Mouse (Mus musculus) naive thymus-derived CD4-positive, alpha-beta T cell, adult 2 months (primary cell): ENCODE results near the gene Pick1.
A peak's percentile ranks its signal among the peaks of the same experiment; 100 is the strongest.

Source experiments
- DNase-seq: peaks from one replicate; pipeline ENCODE4 v3.0.0-alpha.2; 2011; ENCODE audit warnings: low read depth

The Pick1 gene

DNA sequence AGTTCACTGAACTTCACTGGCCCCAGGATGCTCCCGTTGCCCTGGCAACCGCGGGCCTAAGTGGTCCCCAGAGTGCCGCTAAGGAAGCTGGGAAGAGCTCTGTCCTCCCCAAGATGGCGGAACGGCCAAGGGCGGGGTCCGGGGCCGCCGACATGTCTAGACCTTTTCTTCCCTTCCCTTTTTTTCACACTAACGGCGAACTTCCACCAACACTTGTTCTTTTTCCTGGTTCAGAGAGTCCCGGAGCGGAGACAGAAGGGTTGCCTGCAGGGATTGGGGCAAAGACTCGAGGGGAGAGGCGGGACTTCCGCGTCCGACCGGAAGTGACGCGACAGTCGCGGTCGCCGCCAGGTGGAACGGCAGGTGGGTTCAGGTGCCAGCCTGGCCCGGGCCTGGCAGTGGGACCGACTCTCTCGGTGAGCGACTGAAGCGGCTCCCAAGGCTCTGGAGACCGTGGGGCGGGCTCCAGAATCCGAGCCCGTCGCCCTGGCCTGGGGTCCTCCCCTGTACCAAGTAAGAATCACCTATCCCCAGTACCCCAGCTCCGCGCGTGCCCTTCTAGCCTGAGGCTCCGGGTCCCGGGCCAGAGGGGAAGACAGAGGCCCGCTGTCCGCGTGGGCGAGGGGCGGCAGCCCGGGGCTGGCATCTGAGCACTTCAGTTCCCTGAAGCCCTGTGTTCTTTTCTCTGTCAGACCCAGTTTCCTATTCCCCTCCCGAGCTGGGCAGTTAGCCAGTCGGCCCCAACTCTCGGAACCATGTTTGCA is at the start of gene Pick1, which contains the start of gene Gm49486:
Pick1 (plus strand) TSS at position 116 of the 764 bp plus-strand sequence.
Gm49486 (plus strand) TSS at position 334 of the 764 bp plus-strand sequence.
- DNase-seq, result peak; percentile 90

DNA sequence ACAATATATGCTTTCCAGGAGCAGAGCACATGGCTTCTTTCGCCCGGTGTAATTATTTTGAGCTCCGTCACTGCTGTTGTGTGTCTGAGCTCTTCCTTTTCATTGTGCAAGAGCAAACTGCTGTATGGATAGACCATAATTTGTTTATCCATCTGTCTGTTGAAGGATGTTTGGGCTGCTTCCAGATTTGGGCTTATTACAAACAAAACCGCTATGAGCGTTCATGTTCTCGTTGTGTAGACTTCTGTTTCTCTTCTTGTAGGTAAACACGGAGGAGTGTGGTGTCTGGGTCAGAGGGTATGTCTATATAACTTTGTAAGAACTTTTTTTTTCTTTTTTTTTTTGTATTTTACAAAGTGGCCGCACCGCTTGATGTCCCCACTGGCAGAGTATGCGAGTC is 43.8 kb upstream of the Pick1 start:
- DNase-seq, result no peak

DNA sequence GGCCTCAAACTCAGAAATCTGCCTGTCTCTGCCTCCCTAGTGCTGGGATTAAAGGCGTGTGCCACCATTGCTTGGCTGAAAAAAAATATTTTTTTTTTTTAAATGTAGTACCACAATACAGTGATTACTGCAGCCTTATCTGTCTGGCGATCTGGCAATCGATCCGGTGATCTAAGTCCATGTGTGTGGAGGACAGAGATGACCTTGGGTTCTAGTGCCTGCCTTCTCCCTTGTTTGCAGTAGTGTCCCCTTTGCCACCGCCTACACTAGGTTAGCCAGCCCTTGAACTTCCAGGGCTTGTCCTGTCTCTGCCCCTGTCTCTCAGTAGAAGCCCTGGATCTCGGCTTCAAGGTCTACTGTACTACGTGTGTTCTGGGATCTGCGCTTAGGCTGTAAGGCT is 41.2 kb upstream of the Pick1 start:
- DNase-seq, result no peak

DNA sequence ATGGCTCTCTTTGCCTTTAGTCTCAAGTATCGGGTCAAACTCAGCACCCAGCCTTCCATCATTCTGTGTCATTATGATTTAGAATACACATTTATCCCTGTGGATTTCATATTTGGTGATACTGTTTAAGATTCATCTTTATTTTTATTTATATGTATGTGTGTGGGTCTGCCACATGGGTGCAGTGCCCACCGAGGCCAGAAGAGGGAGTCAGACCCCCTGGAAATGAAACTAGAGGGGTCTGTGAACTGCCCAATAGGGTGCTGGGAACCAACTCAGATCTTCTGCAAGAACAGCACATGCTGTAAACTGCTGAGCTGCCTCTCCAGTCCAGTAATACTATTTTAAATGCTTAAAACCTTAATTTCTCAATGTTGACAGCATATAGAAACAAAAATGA is 37.5 kb upstream of the Pick1 start:
- no peak for DNase-seq

DNA sequence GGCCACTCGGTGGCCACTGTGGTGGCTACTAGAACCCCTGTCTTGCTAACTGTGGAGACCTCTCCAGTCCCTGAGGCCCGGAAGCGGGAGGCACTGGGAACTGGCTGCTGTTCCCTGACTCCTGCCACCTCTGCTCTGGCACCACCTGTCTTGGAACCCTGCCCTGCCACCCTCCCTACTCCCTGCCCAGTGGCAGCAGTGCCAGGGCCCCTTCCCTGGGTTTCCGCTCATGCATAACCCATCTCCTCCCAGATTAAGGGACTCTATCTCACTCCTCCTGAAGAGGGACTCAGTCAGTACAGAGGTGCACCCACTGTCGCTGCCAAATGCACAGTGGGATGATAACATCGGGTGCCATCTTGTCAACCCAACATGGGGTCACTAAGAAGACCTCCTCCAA is 36.5 kb upstream of the Pick1 start:
- no peak for DNase-seq

DNA sequence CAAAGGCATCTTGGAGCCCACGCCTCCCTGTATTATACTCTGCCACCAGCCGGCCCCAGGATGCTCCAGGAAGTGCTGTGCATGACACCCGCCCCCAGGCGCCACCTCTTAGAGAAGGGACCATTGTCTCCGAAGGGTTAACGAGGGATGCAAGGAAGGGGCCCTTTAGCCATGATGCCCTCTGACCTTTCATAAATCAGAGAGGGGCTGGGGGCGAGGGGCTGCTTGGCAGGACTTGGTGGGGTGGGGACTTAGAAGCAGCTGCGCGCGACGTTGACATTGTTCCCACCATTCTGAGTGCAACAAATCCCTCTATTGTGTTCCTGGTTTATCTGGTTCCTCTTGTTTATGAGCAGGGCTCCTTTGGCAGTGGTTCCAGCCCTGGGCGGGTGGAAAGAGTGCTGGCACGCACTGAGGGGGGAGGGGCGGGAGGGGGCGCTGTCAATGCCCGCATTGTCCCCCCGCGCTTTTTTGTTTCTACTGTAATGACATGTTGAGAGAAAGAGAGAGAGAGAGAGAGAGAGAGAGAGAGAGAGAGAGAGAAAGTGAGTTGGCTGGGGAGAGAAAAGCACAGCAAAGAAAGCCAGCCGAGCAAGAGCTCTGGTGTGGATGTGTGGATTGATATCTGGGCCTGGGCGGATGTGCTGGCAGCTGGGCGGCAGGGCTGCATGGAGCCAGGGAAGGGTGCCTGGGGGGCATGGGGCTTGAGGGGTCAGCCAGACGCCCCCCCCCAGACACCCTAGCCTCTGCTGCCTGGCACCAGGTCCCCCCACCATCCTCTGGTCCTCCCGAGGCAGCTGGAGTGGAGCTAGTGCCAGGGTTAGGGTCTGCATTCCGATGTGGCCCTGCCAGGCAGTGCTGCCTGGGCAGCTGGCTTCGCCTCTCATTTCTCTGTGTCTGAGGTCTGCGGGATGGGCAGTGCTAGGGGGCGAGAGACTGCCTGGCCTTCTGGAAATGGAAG is 35.8 kb upstream of the Pick1 start:
- DNase-seq, result no peak

DNA sequence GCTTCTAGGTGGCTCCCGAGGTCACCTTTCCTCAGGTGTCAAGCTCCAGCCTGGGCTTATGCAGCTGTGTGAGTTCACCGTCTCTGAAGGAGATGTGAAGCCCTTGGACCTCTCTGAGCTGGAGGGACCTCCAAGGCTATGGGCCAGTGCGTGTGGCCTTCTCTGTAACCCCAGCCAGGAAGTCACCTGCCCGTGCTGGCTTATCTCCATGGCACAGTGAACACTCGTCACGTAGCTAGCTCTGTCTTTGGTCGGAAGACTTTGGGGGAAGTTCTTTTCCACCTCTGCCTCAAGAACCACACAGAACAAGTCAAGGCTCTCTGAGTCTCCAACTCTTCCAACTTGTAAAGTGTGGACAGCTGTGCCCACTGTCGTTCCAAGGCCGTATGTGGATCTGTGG is 34.9 kb upstream of the Pick1 start:
- no peak for DNase-seq

DNA sequence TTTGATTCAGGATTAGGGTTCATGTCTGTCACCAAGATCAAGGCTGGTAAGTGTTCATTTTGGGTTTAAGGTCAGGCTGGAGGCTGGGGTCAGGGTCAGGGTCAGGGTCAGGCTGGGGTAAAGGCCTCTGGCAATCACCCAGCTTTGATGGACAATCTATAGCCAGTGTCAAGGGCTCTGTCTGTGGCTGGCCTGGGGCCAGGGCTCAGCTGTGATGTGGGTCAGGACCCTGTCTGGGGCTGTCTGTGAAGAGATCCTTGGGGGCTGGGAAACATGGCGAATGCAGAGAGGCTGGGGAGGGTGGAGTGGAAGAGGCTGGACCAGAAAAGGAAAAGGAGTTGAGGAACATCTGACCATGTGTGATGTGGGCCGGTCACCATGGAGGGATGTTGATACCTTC is 34.0 kb upstream of the Pick1 start:
- DNase-seq, result no peak

DNA sequence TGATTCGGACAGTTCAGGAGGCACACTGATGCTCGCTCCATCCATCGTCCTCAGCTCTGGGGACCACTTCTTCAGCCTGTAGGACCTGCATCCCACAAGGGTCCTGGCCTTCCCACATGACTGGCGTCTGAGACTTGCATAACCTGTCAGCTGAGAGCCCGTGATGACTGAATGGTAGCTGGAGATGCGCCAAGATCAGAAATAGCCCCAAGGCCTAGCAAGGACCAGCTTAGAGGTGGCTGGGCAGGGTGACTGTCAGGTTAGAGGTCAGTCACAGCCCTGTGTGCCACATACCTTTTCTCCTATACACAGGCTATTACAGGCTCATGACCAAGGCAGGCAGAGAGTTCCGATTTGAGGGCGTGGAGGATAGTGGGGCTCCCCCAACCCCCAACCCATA is 33.5 kb upstream of the Pick1 start:
- DNase-seq, result no peak

DNA sequence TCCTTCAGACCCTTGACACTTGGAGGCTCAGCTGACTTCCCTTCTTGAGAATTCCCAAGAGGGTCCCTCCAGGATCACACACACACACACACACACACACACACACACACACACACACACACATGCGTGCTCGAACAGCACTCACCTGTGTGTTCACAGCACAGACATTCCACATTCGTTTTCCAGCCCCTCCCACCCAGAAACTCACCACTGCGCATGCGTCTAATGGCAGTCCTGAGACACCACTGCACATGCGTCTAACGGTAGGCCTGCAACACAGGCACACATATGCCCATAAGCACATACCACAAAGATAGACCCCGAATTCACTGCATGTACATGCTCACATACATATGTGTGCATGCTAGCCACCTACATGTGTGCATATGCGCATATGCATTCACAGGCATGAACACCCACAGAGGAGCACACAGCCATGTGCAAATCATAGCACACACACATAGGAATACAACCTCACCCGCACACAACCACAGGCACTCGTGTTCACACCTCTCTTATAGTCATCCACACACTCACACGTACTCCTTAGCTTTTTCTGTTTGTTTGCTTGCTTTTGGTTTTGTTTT is 29.5 kb upstream of the Pick1 start:
- no peak for DNase-seq

DNA sequence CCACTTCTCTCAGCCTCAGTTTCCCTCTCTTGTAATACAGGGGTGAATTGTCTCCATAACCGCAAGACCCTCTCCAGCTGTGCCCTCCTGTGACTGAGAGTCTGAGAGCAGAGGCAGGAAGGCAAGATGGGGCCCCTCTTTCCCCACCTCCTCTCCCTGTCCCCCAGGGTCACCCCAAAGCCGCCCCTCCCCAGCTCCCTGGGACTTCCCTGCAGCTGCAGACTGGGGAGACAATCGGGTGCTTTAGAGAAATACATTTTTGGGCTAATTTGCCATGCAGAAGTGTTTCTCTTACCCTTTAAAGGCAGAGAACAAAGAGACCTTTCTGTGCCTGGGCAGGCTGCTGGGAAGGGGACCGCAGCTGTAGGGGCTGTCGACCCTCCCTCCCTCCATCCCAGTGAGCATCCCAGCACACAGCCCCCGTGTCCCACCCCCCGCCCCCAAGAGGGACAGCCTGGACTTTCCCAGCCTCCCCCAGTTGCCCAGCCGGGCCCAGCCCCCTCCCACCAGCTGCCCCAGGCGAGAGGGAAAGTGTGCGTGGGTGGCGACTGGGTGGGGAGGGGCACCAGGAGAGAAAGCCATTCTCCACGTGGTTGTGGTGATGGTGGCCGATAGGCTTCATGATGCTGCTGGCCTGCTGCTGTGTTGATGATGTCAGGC is 27.4 kb upstream of the Pick1 start:
- DNase-seq, result no peak

DNA sequence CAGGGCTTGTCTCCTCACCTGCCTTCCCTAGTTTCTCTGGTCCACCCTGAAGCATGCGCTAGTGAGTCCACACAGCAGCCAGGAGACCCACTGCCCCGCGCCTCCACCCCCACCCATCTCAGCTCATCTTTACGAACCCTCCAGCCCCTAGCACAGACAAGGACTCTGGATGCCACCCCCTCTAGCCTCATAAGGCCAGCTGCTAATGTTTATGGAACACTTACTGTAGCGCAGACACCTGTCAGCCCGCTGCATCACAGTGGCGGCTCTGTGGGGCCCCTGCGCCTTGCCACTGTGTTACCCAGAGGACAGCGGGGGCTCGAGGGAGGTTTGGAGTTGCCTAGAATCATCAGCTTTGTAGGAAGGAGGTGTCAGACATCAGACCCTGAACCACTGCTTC is 26.4 kb upstream of the Pick1 start:
- no peak for DNase-seq

DNA sequence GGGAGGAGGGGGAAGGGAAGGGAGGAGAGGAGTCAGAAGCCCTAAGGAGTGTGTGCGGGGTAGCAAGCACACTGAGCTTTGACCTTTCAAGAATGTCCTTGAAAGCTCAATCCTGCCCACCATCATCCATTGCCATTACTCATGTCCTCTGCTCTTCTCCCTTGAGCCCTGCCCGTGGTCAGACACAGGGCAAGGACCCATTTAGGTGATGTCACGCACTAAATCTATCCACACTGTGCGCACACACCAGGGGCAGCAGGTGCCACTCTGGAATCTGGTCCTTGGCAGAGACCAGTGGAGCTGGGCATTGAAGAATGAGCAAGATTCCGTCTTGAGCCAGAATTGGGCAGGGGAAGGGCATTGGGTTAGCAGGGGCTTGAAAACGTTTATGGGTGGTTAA is 20.8 kb upstream of the Pick1 start:
- DNase-seq, result no peak

DNA sequence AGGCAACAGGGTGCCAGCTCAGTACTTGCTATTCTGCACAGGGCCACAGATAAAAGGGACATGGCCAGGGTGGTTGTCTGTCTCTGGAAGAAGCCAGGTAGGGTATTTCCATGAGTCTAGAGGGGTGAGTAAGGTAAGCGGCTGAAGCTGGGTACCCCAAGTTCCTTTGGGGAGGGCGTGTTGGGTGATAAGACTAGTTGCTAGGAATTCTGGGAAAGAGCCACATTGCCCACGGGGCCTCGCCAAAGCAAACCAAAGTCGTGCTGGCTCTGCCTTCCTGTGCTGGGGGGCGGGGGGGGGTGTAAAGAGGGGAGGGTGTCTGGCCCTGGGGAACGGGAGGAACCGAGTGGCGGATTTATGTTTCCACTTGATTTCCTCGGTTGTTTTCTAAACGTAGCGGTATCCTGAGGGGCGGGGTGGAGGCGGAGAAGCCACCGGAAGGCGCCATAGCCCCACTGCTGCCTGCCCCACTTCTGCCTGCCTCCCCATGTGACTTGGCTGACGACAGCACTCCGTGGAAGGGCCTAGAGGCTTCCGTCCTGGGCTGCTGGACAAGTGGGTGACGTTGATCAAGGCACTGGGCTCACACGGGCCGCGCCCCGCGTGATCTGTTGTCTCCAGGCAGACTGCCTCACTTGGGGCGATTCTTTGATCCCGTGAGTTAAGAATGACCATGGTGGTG is 20.1 kb upstream of the Pick1 start:
- peak; percentile 82 for DNase-seq

DNA sequence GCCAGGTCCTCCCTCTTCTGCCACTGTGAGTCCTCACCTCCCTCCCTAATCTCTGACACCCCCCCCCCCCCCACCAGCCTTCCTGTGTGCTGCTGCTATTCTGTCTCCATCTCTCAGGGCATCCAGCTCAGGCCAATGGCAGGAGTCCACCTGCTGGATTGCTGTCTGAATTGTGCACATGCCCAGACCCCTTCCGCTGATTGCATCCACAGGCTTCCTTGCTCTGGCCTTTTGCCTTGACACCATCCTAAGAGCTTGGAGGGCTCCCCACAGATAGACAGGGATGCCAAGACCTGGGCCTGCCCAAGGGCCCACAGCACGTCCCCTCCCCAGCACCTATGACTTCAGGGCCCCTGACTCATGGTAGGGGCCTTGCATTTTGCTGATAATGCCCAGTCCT is 18.6 kb upstream of the Pick1 start:
- DNase-seq, result no peak

DNA sequence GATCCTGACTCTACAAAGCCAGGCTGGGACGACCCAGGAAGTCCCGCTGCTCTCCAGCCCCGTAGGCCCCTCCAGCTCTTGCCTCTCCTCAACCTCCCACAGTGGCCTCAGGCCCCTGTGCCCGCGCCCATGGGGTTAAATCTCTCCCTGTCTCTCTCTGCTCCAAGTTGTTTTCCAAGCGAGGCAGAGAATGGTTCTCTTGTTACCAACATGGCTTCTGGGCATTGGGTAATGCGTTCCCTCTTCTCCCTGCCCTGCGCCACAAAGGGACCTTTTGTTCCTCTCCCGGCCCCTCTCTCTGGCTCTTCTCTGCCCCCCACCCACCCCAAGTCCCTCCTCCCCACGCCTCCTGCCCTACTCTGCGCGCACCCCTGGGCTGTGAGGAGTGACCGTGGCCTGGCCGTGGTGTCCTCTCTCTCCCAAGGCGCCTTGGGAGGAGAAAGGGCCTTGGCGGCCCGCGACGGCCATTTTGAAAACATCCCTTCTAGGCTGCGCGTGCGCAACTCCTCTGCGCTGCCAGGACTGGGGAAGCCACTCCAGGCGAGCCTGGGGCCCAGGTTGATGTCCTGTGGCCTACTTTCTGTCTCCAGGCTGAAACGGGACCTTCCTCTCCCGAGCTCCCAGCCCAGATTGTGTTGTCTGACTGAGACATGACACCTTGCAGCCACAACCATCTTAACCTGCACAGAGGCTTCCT is 16.1 kb upstream of the Pick1 start:
- DNase-seq, result no peak

DNA sequence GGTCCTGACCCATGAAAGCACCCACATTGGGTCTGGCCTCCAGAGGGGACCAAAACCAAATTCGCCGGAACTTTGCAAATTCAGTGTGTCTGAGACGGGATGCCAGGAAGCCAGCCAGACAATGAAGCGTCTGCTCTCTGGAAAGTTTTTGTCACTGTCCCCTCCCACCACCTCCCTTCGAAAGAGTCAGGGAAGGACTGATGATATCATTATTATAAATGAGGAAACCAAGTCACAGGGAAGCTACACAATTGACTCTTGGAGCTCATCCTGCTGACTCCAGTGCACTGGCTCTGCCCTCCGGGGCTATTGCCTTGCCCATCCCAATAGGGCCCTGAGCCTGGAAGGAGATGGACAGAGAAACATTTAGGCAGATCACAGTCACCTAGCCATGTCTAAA is 15.4 kb upstream of the Pick1 start:
- DNase-seq, result no peak

DNA sequence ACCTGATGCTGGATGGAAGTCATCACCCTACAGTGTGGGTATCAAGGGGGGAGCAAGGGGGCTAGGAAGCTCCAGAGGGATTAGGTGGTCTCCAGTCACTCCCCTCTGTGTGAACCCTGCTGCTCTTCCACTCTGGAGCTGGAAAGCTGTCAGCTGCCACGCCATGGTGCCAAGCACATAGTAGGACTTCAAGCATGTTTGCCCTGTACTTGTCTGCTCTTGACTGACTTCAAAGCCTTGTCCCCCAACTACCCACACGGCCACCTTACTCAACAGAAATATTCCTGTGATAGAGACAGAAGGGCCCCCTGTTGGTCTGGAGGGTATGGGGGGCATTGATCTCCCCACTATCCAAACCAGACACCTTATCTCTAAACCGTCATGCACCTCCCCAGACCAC is 12.8 kb upstream of the Pick1 start:
- no peak for DNase-seq

DNA sequence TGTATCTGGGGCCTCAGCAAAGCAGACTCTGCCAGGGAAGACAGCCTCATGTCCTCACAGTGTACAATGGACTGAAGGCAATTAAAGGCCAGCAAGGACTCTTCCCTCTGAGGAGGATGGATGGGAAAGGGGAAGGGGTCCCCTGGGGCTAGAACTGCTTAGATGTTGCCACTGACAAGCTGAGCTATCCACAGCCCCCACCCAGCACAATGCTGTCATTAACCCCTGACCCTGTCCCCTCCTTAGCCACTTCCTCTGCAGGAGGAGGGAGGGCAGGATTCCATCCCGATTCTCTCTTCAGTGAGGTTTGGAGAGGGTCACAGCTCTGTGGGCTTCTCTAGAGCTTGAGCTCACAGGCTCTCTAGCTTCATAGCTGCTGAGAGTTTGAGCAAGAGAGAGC is 9.4 kb upstream of the Pick1 start:
- no peak for DNase-seq

DNA sequence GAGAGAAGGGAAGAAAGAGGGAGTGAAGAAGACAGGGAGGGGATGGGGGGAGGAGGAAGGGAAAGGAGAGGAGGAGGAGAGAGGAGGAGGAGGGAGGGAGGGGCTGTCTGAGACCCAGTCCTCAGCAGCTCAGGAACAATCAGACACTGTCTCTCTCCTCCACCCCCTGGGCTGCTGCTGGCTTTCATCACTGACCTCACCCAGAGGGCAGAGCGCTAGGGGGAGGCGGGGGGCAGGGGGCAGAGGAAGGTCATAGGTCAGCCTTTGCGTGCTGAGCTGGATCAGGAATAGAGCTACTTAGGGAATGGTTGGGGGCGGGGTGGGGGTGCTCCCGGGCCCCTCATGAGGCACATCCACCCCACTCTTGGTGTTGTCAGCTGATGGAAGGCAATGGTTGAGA is 5.3 kb upstream of the Pick1 start:
- DNase-seq, result no peak

DNA sequence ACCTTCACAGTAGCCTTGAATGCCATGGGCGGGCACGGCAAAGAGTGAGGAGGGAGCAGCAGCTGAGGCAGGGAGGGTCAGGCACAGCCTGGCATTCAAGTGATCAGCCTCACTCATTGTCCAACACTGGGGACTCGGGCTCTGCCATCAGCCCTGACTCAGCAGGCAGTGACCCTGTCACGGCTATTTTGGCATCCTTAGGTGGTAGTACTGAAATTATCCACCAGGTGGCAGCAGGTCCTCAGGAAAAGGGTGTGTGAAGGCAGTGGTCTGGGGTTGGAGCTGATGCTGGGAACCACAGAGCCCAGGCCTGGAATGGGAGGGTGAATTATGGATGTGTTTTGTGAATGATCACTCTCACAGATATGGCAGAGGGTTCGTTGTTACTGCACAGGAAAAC is 4.3 kb upstream of the Pick1 start:
- DNase-seq, result peak; percentile 90
